Mouse (Mus musculus) telencephalon, adult 2 months (tissue): ENCODE results near the gene Col2a1.

ENCODE experiments used
- DNase-seq: peaks from one replicate; pipeline ENCODE4 v3.0.0-alpha.2; 2011; ENCODE audit warnings: low read depth, low spot score

The Col2a1 gene

DNA sequence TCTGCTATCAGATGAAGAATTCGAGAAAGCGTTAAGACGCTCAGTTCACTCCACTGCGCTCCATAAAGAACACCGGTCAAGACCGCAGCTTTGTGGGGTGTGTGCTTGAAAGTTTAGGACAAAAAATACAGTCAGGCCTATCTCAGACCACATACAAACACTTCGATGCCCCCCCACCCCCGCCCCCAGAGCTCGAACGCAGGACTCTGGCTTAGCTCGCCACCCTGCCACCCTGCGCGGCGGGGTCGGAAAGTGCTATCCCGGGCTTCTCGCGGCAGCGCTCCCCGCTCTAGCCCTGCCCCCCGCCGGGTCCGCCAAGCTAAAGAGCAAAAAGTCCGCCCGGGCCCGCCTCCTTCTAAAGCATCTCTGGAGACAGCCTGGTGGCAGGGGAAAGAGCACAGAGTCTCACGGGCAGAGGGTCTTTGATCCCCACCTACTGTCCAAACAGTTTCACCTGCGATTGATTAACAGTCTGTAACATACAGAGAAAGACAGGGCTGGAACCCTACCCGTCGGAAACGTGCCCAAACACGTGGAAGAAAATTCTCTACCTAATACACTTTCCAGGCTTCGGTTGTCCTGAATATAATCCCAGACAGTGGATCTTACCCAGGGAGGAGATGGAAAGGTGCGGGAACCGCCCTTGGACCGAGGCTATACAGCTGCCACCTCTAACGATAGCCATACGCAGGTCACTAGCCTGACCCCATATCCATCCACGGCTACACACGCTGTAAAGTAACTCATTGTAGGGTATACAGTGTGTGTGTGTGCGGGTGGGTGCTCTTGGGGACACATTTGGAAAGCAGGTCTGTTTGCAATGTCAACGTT, 1.3 kb downstream of the Col2a1 start:
- no peak for DNase-seq

DNA sequence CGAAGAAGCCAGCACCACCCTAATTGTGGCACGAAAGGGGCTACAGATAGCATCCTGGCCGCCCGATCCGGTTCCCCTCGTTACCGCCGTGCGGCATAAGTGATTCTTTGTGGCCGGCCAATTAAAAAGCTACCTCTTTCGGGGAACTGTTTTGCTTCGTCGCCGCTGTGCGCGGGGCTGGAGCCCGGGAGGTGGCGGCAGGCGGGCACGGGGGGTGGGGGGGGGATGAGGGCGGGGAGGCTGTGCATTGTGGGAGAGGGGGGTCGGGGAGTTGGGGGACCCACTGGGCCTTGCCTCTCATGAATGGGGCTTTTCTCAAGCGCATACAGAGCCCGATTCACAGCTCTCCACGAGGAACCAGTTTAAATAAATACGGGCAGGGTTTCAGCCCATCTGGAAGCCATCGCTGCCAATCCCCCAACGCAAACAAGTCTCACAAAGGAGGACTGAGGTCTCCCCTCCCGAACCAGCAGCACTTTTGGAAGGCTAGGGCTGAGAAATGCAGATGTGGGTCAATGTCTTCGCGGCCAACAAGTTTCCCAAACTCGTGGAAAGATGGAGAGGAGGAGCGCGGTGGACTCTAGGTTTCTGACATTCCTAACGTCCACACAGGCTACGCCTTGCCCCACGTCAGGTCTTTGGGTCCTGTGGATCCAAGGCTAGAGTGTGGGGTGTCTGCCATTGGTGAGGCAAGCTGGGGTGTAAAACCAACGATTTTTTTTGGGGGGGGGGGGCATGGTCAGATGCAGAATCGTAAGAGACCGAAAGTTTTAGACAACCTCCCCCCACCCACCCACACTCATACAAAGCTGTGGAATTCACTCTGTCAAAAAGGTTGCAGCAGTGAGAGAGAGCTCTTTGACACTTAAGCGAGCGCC, 2.1 kb downstream of the Col2a1 start:
- DNase-seq: peak; percentile 55

DNA sequence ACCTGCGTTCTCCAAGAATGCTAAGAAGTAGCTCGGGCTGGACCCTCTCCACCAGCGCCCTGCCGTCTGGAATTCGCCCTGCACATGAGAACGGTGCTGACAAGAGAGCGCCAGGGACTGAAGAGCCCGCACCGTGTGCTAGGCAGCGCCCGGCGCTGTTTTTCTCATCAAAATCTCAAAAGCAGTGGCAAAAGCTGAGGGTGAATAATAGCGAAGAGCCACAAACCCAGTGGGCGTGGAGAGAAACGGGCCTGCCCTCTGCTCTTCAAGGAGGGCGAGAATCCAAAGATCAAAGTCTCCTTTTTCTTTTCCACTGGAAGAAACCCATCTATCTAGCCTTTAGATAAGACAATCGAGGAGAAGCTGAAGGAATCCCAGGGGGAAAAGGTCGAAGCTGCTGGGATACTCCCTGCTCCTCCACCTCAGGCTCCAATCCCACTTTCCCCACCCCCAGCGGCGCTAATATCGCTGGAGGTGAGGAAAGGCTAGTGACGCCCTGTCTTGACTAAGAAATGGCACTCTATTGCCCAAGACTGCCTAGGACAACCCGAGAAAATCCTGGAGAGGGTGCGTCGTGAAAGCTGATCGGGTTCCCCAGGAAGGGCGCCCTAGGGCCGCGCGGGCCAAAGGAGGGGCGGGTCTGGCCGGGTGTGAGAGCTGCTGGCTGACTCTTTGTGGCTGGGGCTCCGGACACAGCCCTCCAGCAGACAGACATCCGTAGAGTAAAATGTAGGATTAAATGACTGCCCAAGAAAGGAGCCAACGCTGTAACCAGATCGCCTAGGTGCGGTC, 3.0 kb downstream of the Col2a1 start:
- DNase-seq: no peak

DNA sequence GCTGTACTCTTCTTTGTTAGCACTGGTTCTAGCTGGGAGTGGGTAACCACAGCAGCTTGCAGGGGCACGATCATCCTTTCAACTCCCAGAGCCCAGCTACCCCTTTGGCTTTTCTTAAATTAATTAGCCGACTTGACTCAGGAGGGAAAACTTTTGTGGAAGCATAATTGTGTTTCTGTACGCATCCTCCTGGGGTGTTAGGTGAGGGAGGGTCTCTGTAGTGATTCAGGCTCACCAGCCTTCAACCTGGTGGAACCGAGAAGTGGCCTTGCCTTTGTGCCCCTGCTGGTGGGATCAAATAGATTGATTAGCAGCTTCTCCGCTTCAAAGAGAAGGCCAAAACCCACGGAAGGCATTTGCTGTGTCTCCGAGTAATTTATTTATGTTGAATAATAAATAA, 4.5 kb downstream of the Col2a1 start:
- no peak for DNase-seq

DNA sequence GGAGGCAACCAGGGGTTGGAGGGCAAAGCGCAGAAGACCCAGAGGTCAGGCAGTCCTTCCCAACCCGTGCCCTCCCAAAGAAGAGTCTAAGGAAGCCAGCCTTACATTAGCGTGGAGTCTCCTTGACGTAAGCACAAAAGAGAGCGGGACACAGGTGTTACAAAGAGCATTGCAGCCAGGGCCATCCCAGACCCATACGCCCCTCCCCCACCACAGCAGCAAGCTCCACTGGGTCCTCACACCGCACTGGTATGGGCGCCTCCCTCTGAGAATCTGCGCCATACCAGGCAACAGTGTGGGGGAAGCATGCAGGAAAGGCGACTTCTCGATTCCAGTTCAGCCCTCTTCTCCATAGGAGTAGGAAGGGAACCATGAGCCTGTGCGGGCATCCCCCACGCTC, 4.9 kb downstream of the Col2a1 start:
- DNase-seq: no peak

- peak; percentile 8 for DNase-seq
Measured at GRCm38 (mm10) chr15:97996716-97997256, 7.7 kb downstream of the Col2a1 start.

DNA sequence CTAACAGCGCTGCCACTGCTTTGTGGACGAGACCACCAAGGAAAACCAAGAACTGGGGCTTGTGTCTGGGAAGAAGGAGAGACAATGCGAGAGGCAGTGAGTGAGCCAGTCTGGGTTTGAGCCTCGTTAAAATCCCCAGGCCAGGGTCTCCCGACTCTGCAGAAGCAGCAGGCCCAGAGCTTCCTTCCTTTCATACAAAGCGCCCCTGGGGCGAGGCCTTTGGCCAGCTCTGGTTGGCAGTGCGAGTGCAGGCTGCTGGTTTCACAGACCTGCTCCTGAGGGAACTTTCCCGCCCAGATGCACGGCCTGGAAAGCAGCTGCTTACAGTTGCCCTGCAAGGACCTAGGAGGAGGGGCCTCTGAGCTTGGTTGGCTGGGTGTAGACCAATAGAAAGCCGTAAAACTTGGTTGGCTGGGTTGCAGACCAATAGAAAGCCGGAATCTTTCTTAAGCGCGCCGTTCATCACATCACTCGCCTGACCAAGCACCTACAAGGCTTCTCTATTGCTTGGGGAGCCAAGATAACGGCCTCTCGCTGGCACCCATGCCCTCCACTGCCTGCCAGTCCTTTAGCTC, 11.7 kb downstream of the Col2a1 start:
- peak; percentile 83 for DNase-seq

DNA sequence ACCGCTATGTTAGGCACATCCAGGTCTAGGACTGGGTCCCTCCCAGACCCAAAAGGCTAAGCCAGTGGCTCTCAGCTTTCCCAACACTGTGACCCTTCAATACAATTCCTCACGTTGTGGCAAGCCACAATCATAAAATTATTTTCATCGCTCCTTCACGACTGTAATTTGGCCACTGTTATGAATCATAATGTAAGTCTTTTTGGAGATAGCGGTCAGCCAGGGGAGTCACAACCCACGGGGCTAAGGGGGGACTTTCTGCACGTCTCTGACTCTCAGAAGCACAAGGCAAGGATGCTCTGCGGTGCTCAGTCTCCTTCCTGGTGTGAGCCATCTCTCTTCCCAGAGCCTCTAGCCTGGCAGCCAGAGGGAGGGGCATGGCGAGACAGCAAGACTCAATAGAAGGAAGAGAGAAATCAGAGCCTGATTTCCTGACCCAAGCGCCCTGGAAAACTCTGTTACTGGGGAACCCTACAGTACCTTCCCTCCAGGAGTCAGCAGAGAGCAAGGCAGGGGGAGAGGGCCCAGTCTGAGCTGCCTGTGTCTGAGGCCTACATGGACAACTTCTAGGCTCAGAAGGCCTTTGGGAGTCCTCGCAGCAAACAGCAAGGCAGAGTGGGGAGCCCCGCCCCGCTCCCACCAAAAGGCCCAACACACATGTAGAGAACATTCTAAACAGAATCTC, 12.3 kb downstream of the Col2a1 start:
- no peak for DNase-seq

GRCm38 (mm10) chr15:97991285-97991895, 13.1 kb downstream of the Col2a1 start:
- no peak for DNase-seq

DNA sequence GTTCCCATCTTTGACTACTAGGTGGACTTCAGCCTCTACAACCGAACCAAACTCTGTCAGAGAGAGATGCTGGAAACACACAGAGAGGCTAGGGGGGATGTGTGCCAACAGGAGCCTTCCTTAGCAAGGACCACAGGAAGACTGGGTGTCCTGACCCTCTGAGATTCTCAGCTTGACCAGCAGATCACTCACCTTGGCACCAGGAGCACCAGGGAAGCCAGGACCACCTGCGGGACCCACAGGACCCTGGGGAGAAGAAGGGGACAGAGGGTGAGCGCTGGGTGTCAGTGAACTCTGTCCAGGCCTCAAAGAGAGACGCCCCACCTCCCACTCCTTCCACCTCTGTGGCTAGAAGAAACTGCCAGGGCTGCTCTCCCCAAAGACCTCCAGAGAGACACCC, 13.8 kb downstream of the Col2a1 start:
- DNase-seq: no peak

DNA sequence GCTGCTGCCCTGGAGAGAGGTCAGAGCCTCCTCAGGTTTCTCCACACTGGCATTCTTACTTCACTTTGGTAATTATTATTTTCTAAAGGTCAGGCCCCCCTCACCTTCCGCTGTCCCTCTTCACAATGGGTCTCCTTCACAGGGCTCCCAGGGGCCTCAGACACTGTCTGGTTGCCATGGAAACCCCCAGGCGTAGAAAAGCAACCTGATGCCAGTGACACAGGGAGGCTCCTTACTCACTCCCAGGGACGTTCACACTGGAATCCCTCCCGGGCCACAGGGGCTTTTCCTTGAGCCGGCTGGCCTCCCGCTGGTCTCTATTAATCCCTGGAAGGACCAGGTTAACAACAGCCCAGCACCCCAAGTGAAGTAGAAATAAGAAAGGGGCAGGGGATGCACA, 14.4 kb downstream of the Col2a1 start:
- DNase-seq: no peak

DNA sequence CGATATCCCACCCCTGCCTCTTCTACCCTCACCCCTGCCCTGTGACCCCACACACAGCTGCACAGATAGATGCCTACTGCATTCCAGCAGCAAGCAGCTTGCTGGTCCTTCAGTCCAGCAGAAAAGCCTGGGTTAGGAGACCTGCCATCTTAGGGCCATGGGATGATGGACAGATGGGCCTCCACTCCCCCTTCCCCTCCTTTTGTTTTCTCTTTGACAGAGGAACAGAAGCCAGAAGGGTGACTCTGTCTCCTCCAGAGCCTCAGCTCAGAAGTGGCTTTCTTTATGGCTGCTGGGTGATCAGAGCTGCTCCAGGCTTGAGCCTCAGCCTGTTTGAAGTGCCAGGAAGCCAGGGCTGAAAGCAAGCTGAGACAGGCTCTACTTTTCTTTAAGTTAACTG, 15.0 kb downstream of the Col2a1 start:
- no peak for DNase-seq

DNA sequence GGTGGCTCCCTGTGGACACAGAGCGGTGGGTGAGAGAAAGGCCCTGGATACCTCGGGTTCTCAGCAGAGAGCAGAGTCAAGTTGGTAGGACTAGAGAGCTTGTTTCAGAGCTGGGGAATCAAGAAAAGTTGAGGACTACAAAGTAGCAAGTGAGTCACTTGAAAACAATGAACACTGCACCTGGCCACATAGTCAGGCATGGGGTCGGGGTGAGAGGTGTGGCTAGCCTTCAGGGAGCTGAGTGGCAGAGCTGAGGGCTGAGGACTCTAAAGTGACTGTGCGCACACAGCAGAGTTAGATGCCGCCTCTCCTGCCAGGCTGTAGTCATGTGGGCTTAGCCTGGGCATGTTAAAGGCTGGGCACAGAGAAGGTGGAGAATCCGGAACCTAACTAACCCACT, 22.9 kb downstream of the Col2a1 start:
- DNase-seq: no peak

GRCm38 (mm10) chr15:97973248-97974005, 31.1 kb downstream of the Col2a1 start:
- DNase-seq: no peak

DNA sequence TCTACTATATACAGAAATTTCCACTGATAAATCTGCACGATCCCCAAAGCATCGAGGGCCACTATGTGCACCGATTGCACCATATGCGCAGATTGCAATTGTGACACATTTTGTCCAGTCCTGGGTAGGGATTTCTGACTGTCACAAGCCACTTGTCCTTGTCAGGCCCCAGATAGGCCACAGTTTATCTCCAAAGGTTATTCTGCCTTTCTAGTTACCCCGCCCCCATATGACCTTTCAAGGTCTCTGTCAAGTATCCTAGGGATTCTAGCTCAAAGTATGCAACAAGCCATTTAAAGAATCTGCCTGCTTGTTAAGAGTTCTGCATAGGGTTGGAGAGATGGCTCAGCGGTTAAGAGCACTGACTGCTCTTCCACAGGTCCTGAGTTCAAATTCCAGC, 31.9 kb downstream of the Col2a1 start:
- DNase-seq: no peak

- no peak for DNase-seq
Measured at GRCm38 (mm10) chr15:97970299-97970698, 34.2 kb downstream of the Col2a1 start.

GRCm38 (mm10) chr15:97965311-97966045, 39.0 kb downstream of the Col2a1 start:
- no peak for DNase-seq

DNA sequence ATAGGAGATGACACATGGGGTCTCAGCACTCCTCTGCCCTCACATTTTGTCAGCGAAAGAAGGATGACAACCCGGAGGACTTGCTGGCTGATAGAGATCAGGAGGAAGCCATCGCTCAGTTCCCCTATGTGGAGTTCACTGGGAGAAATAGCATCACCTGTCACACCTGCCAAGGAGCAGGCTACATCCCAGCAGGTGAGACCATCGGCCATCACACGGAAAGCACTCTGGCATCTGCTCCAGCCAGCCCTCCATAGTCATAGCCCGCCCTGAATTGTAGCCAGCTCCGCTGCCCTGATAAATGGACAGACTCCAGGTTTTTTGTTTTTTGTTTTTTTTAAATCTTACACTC, 39.7 kb downstream of the Col2a1 start:
- DNase-seq: no peak
